Mouse (Mus musculus): Measurements from ENCODE around the gene Ehbp1l1. TPM values are rescaled to one million over a fixed set of nuclear protein-coding genes. Genes with fewer than 3 reads are reported as not detected.

Gene Ehbp1l1
- polyA plus RNA-seq, 1 experiment from 2014 or later, result 39.7 TPM

GRCm38 (mm10) chr19:5725029-5725707, 949 bp downstream of the Ehbp1l1 start:
- in situ Hi-C loops (cut with MboI; ENCODE audit: low pct_unique_long_range_greater_than_20kb), result no loop called here
- TF ChIP-seq CTCF (IDR thresholded peaks at IDR 0.05), result no peak
- DNase-seq (ENCODE audit: low read depth, low spot score) (no peak), ATAC-seq (no peak)
- no peaks in the 10 kb centered on the region for H3K27me3 ChIP-seq
- ChIA-PET POLR2A (interaction anchor here (0.6 to 2.1 kb wide), 13 partner anchors 10 to 162 kb away, joined by 3 to 19 read pairs (median 4); partner anchors contain the start of genes Ltbp3, Map3k11 and Pcnx3), CTCF (interaction anchor here (0.7 to 5.2 kb wide), 4 partner anchors 9 to 54 kb away, joined by 3 to 48 read pairs (median 3); no protein-coding TSS in a partner anchor)

GRCm38 (mm10) chr19:5724549-5724941, 1.6 kb downstream of the Ehbp1l1 start:
- no peaks in the 10 kb centered on the region for H3K27me3 ChIP-seq
- ChIA-PET CTCF (interaction anchor here (0.7 to 5.2 kb wide), 4 partner anchors 10 to 55 kb away, joined by 3 to 48 read pairs (median 3); no protein-coding TSS in a partner anchor), POLR2A (interaction anchor here (0.7 to 1.5 kb wide), 9 partner anchors 9 to 162 kb away, joined by 3 to 8 read pairs (median 3); partner anchors contain the start of genes Map3k11 and Pcnx3)
- ATAC-seq, result peak; percentile 27
- in situ Hi-C loops (cut with MboI; ENCODE audit: low pct_unique_long_range_greater_than_20kb), result no loop called here
- no peak for DNase-seq (ENCODE audit: low read depth, low spot score)
- no peak for TF ChIP-seq CTCF (IDR thresholded peaks at IDR 0.05)

- DNase-seq (ENCODE audit: low read depth, low spot score) (no peak), ATAC-seq (no peak)
- in situ Hi-C loops (cut with MboI; ENCODE audit: low pct_unique_long_range_greater_than_20kb), result no loop called here
- no peak for TF ChIP-seq CTCF (IDR thresholded peaks at IDR 0.05)
- ChIA-PET POLR2A (interaction anchor here (0.7 to 1.5 kb wide), 9 partner anchors 9 to 163 kb away, joined by 3 to 8 read pairs (median 3); partner anchors contain the start of genes Map3k11 and Pcnx3), CTCF (interaction anchor here (1.2 to 5.2 kb wide), 4 partner anchors 10 to 21 kb away, joined by 3 to 48 read pairs (median 4); no protein-coding TSS in a partner anchor)
- H3K27me3 ChIP-seq, result no peaks in the 10 kb centered on the region
Observed at GRCm38 (mm10) chr19:5723934-5724548, 2.1 kb downstream of the Ehbp1l1 start.

- POLR2A ChIA-PET, result interaction anchor here (0.8 to 1.1 kb wide), 2 partner anchors 33 to 122 kb away, joined by 3 to 5 read pairs; no protein-coding TSS in a partner anchor
- H3K27me3 ChIP-seq, result no peaks in the 10 kb centered on the region
- CTCF ChIA-PET, result interaction anchor here (2.0 kb wide), 1 partner anchor 9 kb away, joined by 6 read pairs; no protein-coding TSS in a partner anchor
- TF ChIP-seq CTCF (IDR thresholded peaks at IDR 0.05), result no peak
- ATAC-seq, result no peak
- no peak for DNase-seq (ENCODE audit: low read depth, low spot score)
- in situ Hi-C loops (cut with MboI; ENCODE audit: low pct_unique_long_range_greater_than_20kb), result no loop called here
Observed at GRCm38 (mm10) chr19:5722848-5723425, 3.2 kb downstream of the Ehbp1l1 start.

GRCm38 (mm10) chr19:5721233-5721632, 4.9 kb downstream of the Ehbp1l1 start:
- in situ Hi-C loops (cut with MboI; ENCODE audit: low pct_unique_long_range_greater_than_20kb), result no loop called here
- no peak for TF ChIP-seq CTCF (IDR thresholded peaks at IDR 0.05)
- DNase-seq (ENCODE audit: low read depth, low spot score) (no peak), ATAC-seq (no peak)
- ChIA-PET POLR2A (interaction anchor here (1.0 to 1.8 kb wide), 2 partner anchors 49 to 78 kb away, joined by 3 to 4 read pairs; no protein-coding TSS in a partner anchor), CTCF (no interaction called here)
- H3K27me3 ChIP-seq, result no peaks in the 10 kb centered on the region

GRCm38 (mm10) chr19:5716955-5717354, 9.2 kb downstream of the Ehbp1l1 start:
- CTCF ChIA-PET, result interaction anchor here (2.4 kb wide), 1 partner anchor 10 kb away, joined by 6 read pairs; no protein-coding TSS in a partner anchor
- no peak for DNase-seq (ENCODE audit: low read depth, low spot score)
- H3K27me3 ChIP-seq, result no peaks in the 10 kb centered on the region
- in situ Hi-C loops (cut with MboI; ENCODE audit: low pct_unique_long_range_greater_than_20kb), result no loop called here
- POLR2A ChIA-PET, result interaction anchor here (2.5 kb wide), 1 partner anchor 26 kb away, joined by 8 read pairs; no protein-coding TSS in a partner anchor
- no peak for TF ChIP-seq CTCF (IDR thresholded peaks at IDR 0.05)
- ATAC-seq, result no peak

- DNase-seq (ENCODE audit: low read depth, low spot score) (no peak), ATAC-seq (no peak)
- ChIA-PET CTCF (interaction anchor here (0.9 to 2.4 kb wide), 4 partner anchors 11 to 71 kb away, joined by 3 to 6 read pairs (median 4); no protein-coding TSS in a partner anchor), POLR2A (interaction anchor here (0.6 to 2.5 kb wide), 7 partner anchors 8 to 46 kb away, joined by 3 to 8 read pairs (median 4); partner anchors contain the start of gene Fam89b)
- no peaks in the 10 kb centered on the region for H3K27me3 ChIP-seq
- in situ Hi-C loops (cut with MboI; ENCODE audit: low pct_unique_long_range_greater_than_20kb), result no loop called here
- no peak for TF ChIP-seq CTCF (IDR thresholded peaks at IDR 0.05)
Observed at GRCm38 (mm10) chr19:5715793-5716688, 10.1 kb downstream of the Ehbp1l1 start.

- in situ Hi-C loops (cut with MboI; ENCODE audit: low pct_unique_long_range_greater_than_20kb), result loop anchor here (5.0 kb wide), 2 partner anchors 64 to 174 kb away; no protein-coding TSS in a partner anchor
- CTCF ChIA-PET, result interaction anchor here (0.9 to 4.5 kb wide), 5 partner anchors 9 to 73 kb away, joined by 4 to 48 read pairs (median 6); partner anchors contain the start of gene Ehbp1l1
- POLR2A ChIA-PET, result no interaction called here
- no peak for TF ChIP-seq CTCF (IDR thresholded peaks at IDR 0.05)
- H3K27me3 ChIP-seq, result no peaks in the 10 kb centered on the region
- DNase-seq (ENCODE audit: low read depth, low spot score) (no peak), ATAC-seq (peak; percentile 38)
Observed at GRCm38 (mm10) chr19:5713730-5714129, 12.4 kb downstream of the Ehbp1l1 start.

GRCm38 (mm10) chr19:5713255-5713654, 12.9 kb downstream of the Ehbp1l1 start:
- ChIA-PET POLR2A (interaction anchor here (0.6 kb wide), 1 partner anchor 69 kb away, joined by 3 read pairs; no protein-coding TSS in a partner anchor), CTCF (interaction anchor here (0.9 to 4.5 kb wide), 5 partner anchors 10 to 74 kb away, joined by 4 to 48 read pairs (median 6); partner anchors contain the start of gene Ehbp1l1)
- in situ Hi-C loops (cut with MboI; ENCODE audit: low pct_unique_long_range_greater_than_20kb), result loop anchor here (5.0 kb wide), 2 partner anchors 64 to 174 kb away; no protein-coding TSS in a partner anchor
- ATAC-seq (no peak), DNase-seq (ENCODE audit: low read depth, low spot score) (no peak)
- no peaks in the 10 kb centered on the region for H3K27me3 ChIP-seq
- no peak for TF ChIP-seq CTCF (IDR thresholded peaks at IDR 0.05)
